Comparison of ENCODE assay signal across 17 mouse cellular contexts in the genomic region with DNA sequence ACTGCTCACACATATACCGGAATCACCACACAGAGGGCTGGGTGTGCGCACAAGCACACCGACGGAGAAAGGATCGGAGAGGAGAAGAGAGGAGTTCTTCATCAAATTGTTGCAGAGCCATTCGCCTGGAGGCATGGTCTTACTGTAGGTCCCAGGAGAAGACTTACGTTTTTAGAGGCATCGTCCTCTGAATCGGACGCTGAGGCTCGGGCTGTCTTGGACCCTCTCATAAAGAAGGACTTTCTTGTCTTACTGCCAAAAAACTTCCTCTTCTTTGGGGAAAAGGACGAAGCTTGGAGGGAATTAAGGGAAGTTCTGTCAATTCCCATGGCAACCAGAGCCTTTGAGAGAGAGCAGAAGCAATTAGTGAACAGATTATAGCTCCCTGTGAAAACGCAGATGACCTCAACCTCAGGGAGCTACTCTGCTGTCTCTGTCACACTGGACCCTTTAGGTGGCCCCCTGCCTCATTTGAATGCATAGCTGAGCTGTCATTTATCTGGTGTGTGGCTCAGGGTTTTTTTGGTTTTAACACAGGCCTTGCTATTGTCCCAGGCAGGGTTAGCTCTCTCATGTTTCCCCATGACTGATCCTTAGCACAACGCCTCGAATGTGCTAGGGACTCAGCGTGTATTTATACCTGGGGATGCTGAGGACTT. TPM values are rescaled to one million over a fixed set of nuclear protein-coding genes. Genes with fewer than 3 reads are reported as not detected.
A peak's percentile ranks its signal among the peaks of the same experiment; 100 is the strongest.
DNase-seq lines count a peak whose midpoint lies in the region; ATAC-seq lines count a peak whose summit lies in the region.
"Had no signal": no experiment of that assay in that cellular context is flagged by ENCODE, and none has a peak within 500 bp of the region (broad histone marks: within the 10 kb centered on the region; RNA-seq: fewer than 3 reads in every experiment).

No protein-coding gene starts in this region.

- H3K27me3 ChIP-seq in embryonic facial prominence, embryonic 11.5 days (ENCODE audit: control insufficient read depth, insufficient read depth, low read length) = no peaks in the 10 kb centered on the region
- peaks cover 16% of the 10 kb centered on the region for H3K27me3 ChIP-seq in hindbrain, embryonic 10.5 days (ENCODE audit: insufficient read depth, poor library complexity, severe bottlenecking)
- H3K27me3 ChIP-seq in midbrain, embryonic 13.5 days = 0 out of 2 replicates have a peak, but pooled peaks cover 6% of the 10 kb centered on the region

- H3K4me3 ChIP-seq in embryonic facial prominence, embryonic 11.5 days (ENCODE audit: low read depth, low read length) = no peak overlapping the region
- no peak overlapping the region for H3K4me3 ChIP-seq in hindbrain, embryonic 10.5 days
- no peak overlapping the region for H3K4me3 ChIP-seq in midbrain, embryonic 13.5 days (replicated peaks)
- H3K4me3 ChIP-seq: myocyte had no signal

- H3K4me1 ChIP-seq in embryonic facial prominence, embryonic 11.5 days (ENCODE audit: control insufficient read depth, insufficient read depth, low read length) = no peaks in the 10 kb centered on the region
- H3K4me1 ChIP-seq in hindbrain, embryonic 10.5 days (replicated peaks) = peaks cover 34% of the 10 kb centered on the region
- peaks cover 27% of the 10 kb centered on the region for H3K4me1 ChIP-seq in midbrain, embryonic 13.5 days (replicated peaks)

- intact Hi-C loops in heart, postnatal 10 days (cut with DNase I) = no loop called here

- H3K27ac ChIP-seq in embryonic facial prominence, embryonic 11.5 days (replicated peaks; ENCODE audit: low read depth, low read length) = no peak overlapping the region
- peak overlapping the region; percentile 71 for H3K27ac ChIP-seq in hindbrain, embryonic 10.5 days
- peak overlapping the region; percentile 69 for H3K27ac ChIP-seq in midbrain, embryonic 13.5 days

- no peak overlapping the region for H3K4me2 ChIP-seq in embryonic facial prominence, embryonic 11.5 days (ENCODE audit: low read depth, low read length)
- H3K4me2 ChIP-seq in midbrain, embryonic 13.5 days (replicated peaks) = peak overlapping the region; percentile 27

- DNase-seq in brain, adult 2 months (ENCODE audit: low read depth, low spot score) = peak; percentile 23
- DNase-seq in embryonic facial prominence, embryonic 11.5 days (ENCODE audit: low spot score) = peak; percentile 42
- DNase-seq in hindbrain, embryonic 10.5 days (ENCODE audit: low spot score) = peak; percentile 18
- no peak for DNase-seq in spleen, adult 12 weeks (ENCODE audit: low spot score)
- no peak for DNase-seq in right cerebral cortex, postnatal 25 days
- no peak for DNase-seq in cerebellum, postnatal 10 days
- DNase-seq in heart, postnatal 10 days = no peak
- DNase-seq: heart, adult 18-20 months; heart, postnatal 4 days; kidney, adult 9 months; right cerebral cortex, postnatal 14 days had no signal

- 0 out of 2 replicates have a peak, but pooled peaks have one; percentile 79 for ATAC-seq in embryonic facial prominence, embryonic 11.5 days (replicated peaks; ENCODE audit: insufficient number of reproducible peaks, low FRiP score, low TSS enrichment, low read depth)
- ATAC-seq in midbrain, embryonic 13.5 days = peak; percentile 84
- ATAC-seq: lung, postnatal 0 days had no signal

- H3K36me3 ChIP-seq in embryonic facial prominence, embryonic 11.5 days (replicated peaks; ENCODE audit: control insufficient read depth, insufficient read depth, low read depth, low read length) = no peaks in the 10 kb centered on the region
- no peaks in the 10 kb centered on the region for H3K36me3 ChIP-seq in hindbrain, embryonic 10.5 days
- no peaks in the 10 kb centered on the region for H3K36me3 ChIP-seq in midbrain, embryonic 13.5 days

- H3K9me3 ChIP-seq in embryonic facial prominence, embryonic 11.5 days (replicated peaks; ENCODE audit: control insufficient read depth, low read length) = no peaks in the 10 kb centered on the region
- H3K9me3 ChIP-seq in hindbrain, embryonic 10.5 days = no peaks in the 10 kb centered on the region
- no peaks in the 10 kb centered on the region for H3K9me3 ChIP-seq in midbrain, embryonic 13.5 days

- WGBS in embryonic facial prominence, embryonic 11.5 days = 45% methylated on average over 16 of the region's 16 CpGs
- WGBS in hindbrain, embryonic 10.5 days = 57% methylated on average over 16 of the region's 16 CpGs
- 23% methylated on average over 16 of the region's 16 CpGs for WGBS in midbrain, embryonic 13.5 days

- no peak overlapping the region for H3K9ac ChIP-seq in embryonic facial prominence, embryonic 11.5 days (replicated peaks; ENCODE audit: low read length)
- 0 out of 2 replicates have a peak overlapping the region, but pooled peaks have one; percentile 19 for H3K9ac ChIP-seq in midbrain, embryonic 13.5 days (replicated peaks)

RNA-seq across cellular contexts. Expression of gene Scn11a, which starts 22.0 kb away (rescaled TPM):
- 0.11 and 0.14 TPM in 2 replicates for polyA plus RNA-seq in embryonic facial prominence, embryonic 11.5 days (2014; fragmentation: Nextera tagmentation; extraction: Ambion mirVana)
- 0.08 and 0.10 TPM in 2 replicates for polyA plus RNA-seq in hindbrain, embryonic 10.5 days (2016; fragmentation: Nextera tagmentation; extraction: Ambion mirVana)
- polyA plus RNA-seq in midbrain, embryonic 13.5 days (2015; fragmentation: Nextera tagmentation; extraction: Ambion mirVana) = 0.15 and 0.17 TPM in 2 replicates
- under 1 TPM; 0.07 to 0.12 TPM for total RNA-seq in heart, postnatal 10 days (2021)
- total RNA-seq: common myeloid progenitor, adult 5-6 weeks; layer of hippocampus, postnatal 25 days had no signal
- polyA plus RNA-seq: lung, postnatal 0 days; stomach, embryonic 14.5 days had no signal

Comparison
In these comparisons a context has a peak if more than half of its experiments do, and no peak if none do; other contexts are left out.
1. DNase-seq: peak in brain, adult 2 months (single experiment), embryonic facial prominence, embryonic 11.5 days (single experiment) and hindbrain, embryonic 10.5 days (single experiment); none in spleen, adult 12 weeks (single experiment), right cerebral cortex, postnatal 25 days (single experiment), cerebellum, postnatal 10 days (0 of 2) and heart, postnatal 10 days (0 of 2).